Mouse (Mus musculus) macrophage (primary cell): ENCODE measurements at regions not wholly inside any gene's neighbourhood (a gene's known extent, or its start where the extent isn't known, plus 50 kb on each side); places are given as distances from the start of the nearest gene placed in this dataset.
A peak's percentile ranks its signal among the peaks of the same experiment; 100 is the strongest.

Source experiments
- H3K27ac ChIP-seq: fragments of 350-480 bp; formaldehyde crosslinking; 2 replicates; pipeline ENCODE4 v1.9.0; 2021
- H3K36me3 ChIP-seq: fragments of 350-480 bp; formaldehyde crosslinking; 2 replicates; pipeline ENCODE4 v1.9.0; 2021; ENCODE audit errors: inconsistent target
- H3K4me3 ChIP-seq: fragments of 350-480 bp; formaldehyde crosslinking; 2 replicates; pipeline ENCODE4 v1.9.0; 2021; ENCODE audit errors: inconsistent target
- H3K79me2 ChIP-seq: fragments of 350-480 bp; formaldehyde crosslinking; 2 replicates; pipeline ENCODE4 v1.9.0; 2021; ENCODE audit errors: inconsistent target
- WGBS: methylation state at CpG from one replicate; pipeline ENCODE4 v1.1.7; 2026; ENCODE audit warnings: inconsistent platforms; ENCODE audit not compliant: missing documents; 5-methylcytosine and 5-hydroxymethylcytosine counted together

- no peak overlapping the region for H3K27ac ChIP-seq
- H3K79me2 ChIP-seq, result no peaks in the 10 kb centered on the region
- H3K36me3 ChIP-seq, result no peaks in the 10 kb centered on the region
- H3K4me3 ChIP-seq, result peak overlapping the region; percentile 5; the same call in 1 of the 2 replicates
- 6% methylated on average over 14 of the region's 16 CpGs for WGBS
Observed at GRCm38 (mm10) chr17:22673891-22674622, 73.3 kb downstream of the Vmn2r112 start.
